Mouse (Mus musculus) spleen, adult 2 months (tissue): Measurements from ENCODE around the gene Arih1.
"Not testable (repeated sequence)": the region's sequence is repeated elsewhere in the genome, so short reads cannot be mapped to it uniquely, and the experiment has no call there.

Source experiments
- CTCF ChIP-seq: fragments of 200-500 bp; IDR thresholded peaks from 2 replicates; pipeline ENCODE4 v1.5.1; 2011; ENCODE audit warnings: mild to moderate bottlenecking, inconsistent platforms; ENCODE audit not compliant: insufficient read depth, insufficient read length, insufficient replicate concordance; ENCODE audit errors: extremely low read depth
- POLR2A ChIP-seq: fragments of 200-500 bp; IDR thresholded peaks from 2 replicates; pipeline ENCODE4 v1.6.1; 2011; ENCODE audit warnings: low read depth, low read length, inconsistent platforms

GRCm38 (mm10) chr9:59360487-59360886, 125.9 kb downstream of the Arih1 start:
- TF ChIP-seq CTCF, POLR2A: not testable (repeated sequence)
